Mouse (Mus musculus) stomach, embryonic 14.5 days (tissue): Measurements from ENCODE around the gene Gm10153. TPM values are rescaled to one million over a fixed set of nuclear protein-coding genes. Genes with fewer than 3 reads are reported as not detected.
"Not testable (repeated sequence)": the region's sequence is repeated elsewhere in the genome, so short reads cannot be mapped to it uniquely, and the experiment has no call there.

Experiments
- ATAC-seq: fragments of 200-750 bp; cut with Nextera tagmentation; 2 replicates; pipeline ENCODE4 v1.8.0; 2017; ENCODE audit warnings: low read depth, moderate TSS enrichment; ENCODE audit not compliant: insufficient number of reproducible peaks, insufficient read depth, low FRiP score
- H3K27ac ChIP-seq: fragments of 300-500 bp; sonication (generic); 2 replicates; pipeline ENCODE4 v1.5.1; 2014; ENCODE audit warnings: mild to moderate bottlenecking, low read length, moderate library complexity, mixed read lengths
- H3K27me3 ChIP-seq: fragments of 300-500 bp; sonication (generic); 2 replicates; pipeline ENCODE4 v1.6.1; 2014; ENCODE audit warnings: low read length, control low read depth, mixed read lengths; ENCODE audit not compliant: control insufficient read depth, insufficient read depth
- H3K36me3 ChIP-seq: fragments of 300-500 bp; sonication (generic); 2 replicates; pipeline ENCODE4 v1.6.1; 2014; ENCODE audit warnings: mild to moderate bottlenecking, control low read depth, low read length, moderate library complexity, mixed read lengths; ENCODE audit not compliant: control insufficient read depth, insufficient read depth
- H3K4me1 ChIP-seq: fragments of 300-500 bp; sonication (generic); 2 replicates; pipeline ENCODE4 v1.6.1; 2014; ENCODE audit warnings: low read length, control low read depth, mixed read lengths; ENCODE audit not compliant: control insufficient read depth, insufficient read depth
- H3K4me2 ChIP-seq: fragments of 300-500 bp; sonication (generic); replicated peaks from 2 replicates; pipeline ENCODE4 v1.6.1; 2014; ENCODE audit warnings: low read depth, low read length, control low read depth
- H3K4me3 ChIP-seq: fragments of 300-500 bp; sonication (generic); 2 replicates; pipeline ENCODE4 v1.5.1; 2014; ENCODE audit warnings: low read depth, low read length, control low read depth
- H3K9ac ChIP-seq: fragments of 300-500 bp; sonication (generic); replicated peaks from 2 replicates; pipeline ENCODE4 v1.6.1; 2014; ENCODE audit warnings: low read depth, mild to moderate bottlenecking, control low read depth, low read length, moderate library complexity, mixed read lengths
- H3K9me3 ChIP-seq: fragments of 300-500 bp; sonication (generic); 2 replicates; pipeline ENCODE4 v1.6.1; 2016; ENCODE audit warnings: low read depth, low read length, control low read depth; ENCODE audit not compliant: control insufficient read depth
- WGBS: fragments of 180-500 bp; shearing (Covaris S2); extraction: QIAGEN DNeasy Blood & Tissue Kit; methylation state at CpG from one replicate; pipeline ENCODE4 v1.1.7; 2014; 5-methylcytosine and 5-hydroxymethylcytosine counted together
- polyA plus RNA-seq: library from polyadenylated mRNA; unstranded; fragments of >200 nt; fragmentation: Nextera tagmentation; extraction: Ambion mirVana; gene quantifications from 2 replicates; pipeline ENCODE4 v1.2.1, GENCODE M21; 2014

Gm10153 gene
- polyA plus RNA-seq, result not detected in 2 replicates

DNA sequence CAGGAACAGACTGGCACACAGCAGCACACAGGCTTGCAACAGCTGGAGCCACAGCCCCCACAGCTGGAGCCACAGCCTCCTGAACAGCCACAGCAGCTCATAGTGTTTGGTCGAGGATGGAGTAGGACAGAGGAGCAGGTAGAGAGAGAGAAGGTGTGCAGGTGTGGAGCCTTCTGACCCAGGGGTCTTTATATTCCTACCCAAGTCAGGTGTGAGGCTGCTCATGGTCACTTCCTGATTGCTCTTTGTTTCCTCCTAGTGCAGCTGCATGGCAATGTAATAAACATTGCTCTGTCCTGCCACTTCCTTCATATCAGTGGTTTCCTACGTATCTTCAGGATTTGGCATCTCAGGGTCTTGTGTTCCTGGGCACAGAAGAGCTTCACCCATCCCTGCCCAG lies at the start of gene Gm10153:
Gene Gm10153, minus strand, starts transcription at position 101 of the 400 bp plus-strand sequence.
- H3K27ac ChIP-seq, result no peak within 1 kb of the TSS
- H3K4me3 ChIP-seq, result no peak within 1 kb of the TSS
- ATAC-seq, result no peak
- no peaks in the 10 kb centered on the region for H3K27me3 ChIP-seq
- no peak within 1 kb of the TSS for H3K4me2 ChIP-seq
- no peaks in the 10 kb centered on the region for H3K36me3 ChIP-seq
- H3K4me1 ChIP-seq, result no peaks in the 10 kb centered on the region
- no peak within 1 kb of the TSS for H3K9ac ChIP-seq
- H3K9me3 ChIP-seq, result peaks cover 2% of the 10 kb centered on the region; the same call in 1 of the 2 replicates
- WGBS, result 44% methylated on average over 2 of the region's 2 CpGs

DNA sequence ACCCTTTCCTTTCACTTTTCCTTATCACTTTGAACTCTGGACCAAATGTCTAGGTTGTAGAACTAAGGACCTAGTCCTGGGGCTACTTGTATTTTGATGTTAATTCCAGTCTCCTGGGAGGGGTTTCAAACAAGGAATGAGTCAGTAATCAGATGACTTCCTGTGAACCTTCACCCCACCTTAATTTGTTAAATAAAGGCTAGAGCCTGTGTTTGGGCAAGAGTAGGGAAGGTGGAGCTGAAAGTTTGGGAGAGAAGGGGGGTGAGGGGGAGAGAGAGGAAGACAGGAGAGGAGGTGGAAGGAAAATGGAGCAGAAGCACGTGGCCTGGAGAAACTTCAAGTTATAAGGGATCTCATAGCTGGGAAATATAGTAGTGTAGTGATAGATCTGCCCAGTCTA lies 41.4 kb upstream of the Gm10153 start:
- H3K9me3 ChIP-seq, result no peaks in the 10 kb centered on the region; the same call in 1 of the 2 replicates
- no peak for ATAC-seq
- no peaks in the 10 kb centered on the region for H3K36me3 ChIP-seq
- no peak overlapping the region for H3K4me2 ChIP-seq
- H3K27me3 ChIP-seq, result no peaks in the 10 kb centered on the region
- no peak overlapping the region for H3K4me3 ChIP-seq
- H3K4me1 ChIP-seq, result no peaks in the 10 kb centered on the region
- H3K9ac ChIP-seq, result no peak overlapping the region
- no peak overlapping the region for H3K27ac ChIP-seq
- WGBS, result 18% methylated on average over 1 of the region's 1 CpGs

DNA sequence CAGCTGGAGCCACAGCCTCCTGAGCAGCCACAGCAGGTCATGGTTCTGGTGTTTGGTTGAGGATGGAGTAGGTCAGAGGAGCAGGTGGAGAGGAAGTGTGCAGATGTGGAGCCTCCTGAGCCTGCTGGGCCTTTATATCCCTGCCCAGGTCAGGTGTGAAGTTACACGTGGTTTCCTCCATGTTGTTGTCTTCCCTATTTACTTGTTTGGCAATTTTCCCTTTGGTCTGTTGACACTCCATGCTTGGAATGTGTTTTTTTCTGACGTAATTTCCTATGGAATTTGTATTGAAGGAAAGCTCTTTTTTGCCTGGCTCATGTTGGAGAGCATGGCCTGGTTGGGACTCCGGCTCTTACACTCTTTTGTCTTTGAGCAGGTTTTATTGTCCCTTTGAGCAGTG lies 39.7 kb upstream of the Gm10153 start, which contains the start of gene Krtap5-5:
Gene Krtap5-5, minus strand, starts transcription at position 101 of the 400 bp plus-strand sequence.
- not testable (repeated sequence) for ATAC-seq
- 58% methylated on average over 3 of the region's 3 CpGs for WGBS

DNA sequence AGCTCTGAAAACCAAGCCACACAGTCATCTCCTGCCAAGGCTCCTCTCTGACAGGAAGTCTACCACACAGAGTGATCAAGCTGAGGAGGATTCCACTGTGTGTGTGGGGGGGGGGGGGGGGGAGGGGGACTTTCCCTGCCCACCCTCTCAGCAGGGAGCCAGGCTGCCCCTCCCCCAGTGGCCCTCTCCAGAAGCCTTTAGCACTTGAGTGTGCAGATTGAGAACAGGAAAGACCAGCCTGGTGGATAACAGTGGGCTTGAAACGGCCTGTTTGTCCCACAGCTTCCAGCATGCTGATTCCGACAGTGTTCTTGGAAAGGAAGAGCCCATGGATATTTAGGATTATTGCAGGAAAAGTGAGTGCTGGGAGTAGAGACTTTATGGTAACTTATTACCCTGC lies 34.3 kb upstream of the Gm10153 start:
- ATAC-seq, result no peak
- Histone ChIP-seq H3K27me3 (no peaks in the 10 kb centered on the region), H3K4me3 (no peak overlapping the region), H3K27ac (no peak overlapping the region), H3K4me2 (no peak overlapping the region), H3K4me1 (no peaks in the 10 kb centered on the region), H3K9me3 (no peaks in the 10 kb centered on the region), H3K9ac (no peak overlapping the region), H3K36me3 (no peaks in the 10 kb centered on the region)
- 24% methylated on average over 2 of the region's 2 CpGs for WGBS

More for the DNA sequence above, 39.7 kb upstream of the Gm10153 start, which contains the start of gene Krtap5-5:
- H3K36me3 ChIP-seq, H3K4me3 ChIP-seq, H3K27ac ChIP-seq, H3K9me3 ChIP-seq, H3K27me3 ChIP-seq, H3K9ac ChIP-seq, H3K4me2 ChIP-seq, H3K4me1 ChIP-seq: not testable (repeated sequence)

DNA sequence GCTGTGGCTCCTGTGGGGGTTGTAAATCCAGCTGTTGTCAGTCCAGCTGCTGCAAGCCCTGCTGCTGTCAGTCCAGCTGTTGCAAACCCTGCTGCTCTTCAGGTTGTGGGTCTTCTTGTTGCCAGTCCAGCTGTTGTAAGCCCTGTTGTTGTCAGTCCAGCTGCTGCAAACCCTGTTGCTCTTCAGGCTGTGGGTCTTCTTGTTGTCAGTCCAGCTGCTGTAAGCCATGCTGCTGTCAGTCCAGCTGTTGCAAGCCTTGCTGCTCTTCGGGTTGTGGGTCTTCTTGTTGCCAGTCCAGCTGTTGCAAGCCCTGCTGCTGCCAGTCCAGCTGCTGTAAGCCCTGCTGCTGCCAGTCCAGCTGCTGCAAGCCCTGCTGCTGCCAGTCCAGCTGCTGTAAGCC lies 21.9 kb upstream of the Gm10153 start:
- WGBS, result 46% methylated on average over 1 of the region's 1 CpGs

DNA sequence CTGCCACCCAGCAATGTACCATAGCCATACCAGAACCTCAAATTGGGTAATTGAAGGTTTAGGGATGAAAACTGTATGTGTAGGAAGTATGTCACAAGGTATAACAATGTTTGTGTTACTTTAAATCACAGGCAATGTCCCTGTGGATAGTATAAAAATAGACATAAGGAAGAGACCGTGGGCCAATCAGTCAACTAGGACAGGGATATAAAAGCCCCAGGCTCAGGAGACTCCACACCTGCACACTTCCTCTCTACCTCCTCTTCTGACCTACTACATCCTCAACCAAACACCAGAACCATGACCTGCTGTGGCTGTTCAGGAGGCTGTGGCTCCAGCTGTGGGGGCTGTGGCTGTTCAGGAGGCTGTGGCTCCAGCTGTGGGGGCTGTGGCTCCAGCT lies 21.4 kb upstream of the Gm10153 start, which contains the start of gene Gm7579:
Gene Gm7579, plus strand, starts transcription at position 301 of the 400 bp plus-strand sequence.
- WGBS, result 71% methylated on average over 1 of the region's 1 CpGs
- Histone ChIP-seq H3K4me3 (no peak within 1 kb of the TSS), H3K9ac (no peak within 1 kb of the TSS), H3K27ac (no peak within 1 kb of the TSS), H3K9me3 (no peaks in the 10 kb centered on the region), H3K36me3 (no peaks in the 10 kb centered on the region), H3K4me1 (no peaks in the 10 kb centered on the region), H3K4me2 (no peak within 1 kb of the TSS), H3K27me3 (no peaks in the 10 kb centered on the region)
- ATAC-seq, result no peak

More for the DNA sequence above, 21.9 kb upstream of the Gm10153 start:
- not testable (repeated sequence) for ATAC-seq, H3K27ac ChIP-seq, H3K27me3 ChIP-seq, H3K4me2 ChIP-seq, H3K9ac ChIP-seq, H3K4me3 ChIP-seq, H3K9me3 ChIP-seq, H3K4me1 ChIP-seq, H3K36me3 ChIP-seq

DNA sequence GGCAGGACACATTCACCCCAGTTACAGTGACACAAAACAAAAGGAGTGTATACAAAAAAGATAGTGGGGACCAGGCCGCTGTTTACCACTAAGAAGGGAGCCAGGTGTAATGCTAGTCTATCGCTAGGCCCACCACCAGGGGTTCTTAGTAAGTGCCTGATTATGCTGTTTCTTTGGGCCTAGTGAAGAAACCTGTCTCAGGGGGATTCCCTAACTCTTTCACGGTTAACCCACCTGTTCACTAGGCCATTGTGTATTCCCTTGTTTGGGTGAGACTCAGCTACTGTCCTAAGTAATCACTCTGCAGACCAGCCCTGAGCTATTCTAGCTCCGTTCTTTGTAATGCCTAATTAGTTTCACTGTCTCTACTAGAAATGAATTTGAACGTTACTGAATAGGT lies 16.7 kb upstream of the Gm10153 start:
- not testable (repeated sequence) for H3K4me3 ChIP-seq, H3K27ac ChIP-seq, ATAC-seq, H3K9ac ChIP-seq, H3K4me1 ChIP-seq, H3K27me3 ChIP-seq, H3K4me2 ChIP-seq, H3K36me3 ChIP-seq, H3K9me3 ChIP-seq
- 82% methylated on average over 5 of the region's 5 CpGs for WGBS

DNA sequence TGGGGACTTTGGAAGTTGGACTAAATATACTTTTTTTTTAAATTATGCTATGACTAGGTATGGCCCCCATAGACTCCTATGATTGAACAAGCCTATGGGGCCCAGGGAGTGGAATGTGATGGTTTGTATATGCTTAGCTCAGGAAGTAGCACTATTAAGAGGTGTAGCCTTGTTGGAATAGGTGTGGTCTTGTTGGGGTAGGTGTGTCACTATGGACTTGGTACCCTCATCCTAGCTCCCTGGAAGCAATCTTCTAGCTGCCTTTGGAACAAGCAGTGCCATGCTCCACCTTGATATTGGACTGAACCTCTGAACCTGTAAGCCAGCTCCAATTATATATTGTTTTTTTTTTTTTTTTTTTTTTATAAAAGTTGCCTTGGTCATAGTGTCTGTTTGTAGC lies 15.3 kb upstream of the Gm10153 start:
- Histone ChIP-seq H3K36me3 (no peaks in the 10 kb centered on the region), H3K27ac (no peak overlapping the region), H3K9ac (no peak overlapping the region), H3K4me2 (no peak overlapping the region), H3K4me1 (no peaks in the 10 kb centered on the region), H3K4me3 (no peak overlapping the region), H3K27me3 (no peaks in the 10 kb centered on the region), H3K9me3 (no peaks in the 10 kb centered on the region)
- ATAC-seq, result no peak

DNA sequence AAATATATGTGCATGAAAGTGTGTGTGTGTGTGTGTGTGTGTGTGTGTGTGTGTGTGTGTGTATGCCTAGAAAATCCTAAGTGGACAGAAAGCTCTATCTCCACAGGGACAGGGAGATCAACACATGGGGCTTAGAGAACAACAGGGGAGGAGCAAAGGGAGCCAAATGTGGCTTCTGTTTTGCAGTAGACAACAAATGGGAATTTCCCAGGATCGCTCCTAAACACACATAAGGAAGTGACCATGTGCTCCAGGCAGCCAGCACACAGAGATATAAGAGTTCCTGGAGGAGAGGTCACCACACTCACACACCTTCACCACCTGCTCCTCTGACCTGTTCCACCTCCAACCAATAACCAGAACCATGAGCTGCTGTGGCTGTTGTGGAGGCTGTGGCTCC lies 10.9 kb upstream of the Gm10153 start, which contains the start of gene Krtap5-3:
Gene Krtap5-3, plus strand, starts transcription at position 301 of the 400 bp plus-strand sequence.
- Histone ChIP-seq H3K4me2 (no peak within 1 kb of the TSS), H3K27ac (no peak within 1 kb of the TSS), H3K9ac (no peak within 1 kb of the TSS), H3K4me1 (no peaks in the 10 kb centered on the region), H3K36me3 (no peaks in the 10 kb centered on the region), H3K9me3 (no peaks in the 10 kb centered on the region), H3K4me3 (no peak within 1 kb of the TSS), H3K27me3 (no peaks in the 10 kb centered on the region)
- 50% methylated on average over 1 of the region's 1 CpGs for WGBS
- no peak for ATAC-seq
